Mouse (Mus musculus) urinary bladder, postnatal 0 days (tissue): Measurements from ENCODE around the gene Olfr1154. TPM values are rescaled to one million over a fixed set of nuclear protein-coding genes. Genes with fewer than 3 reads are reported as not detected.

Experiments used
- polyA plus RNA-seq: library from polyadenylated mRNA; unstranded; fragments of >200 nt; fragmentation: Nextera tagmentation; extraction: Ambion mirVana; gene quantifications from 2 replicates; pipeline ENCODE4 v1.2.1, GENCODE M21; 2015

Gene Olfr1154
- polyA plus RNA-seq, result not detected in 2 replicates

GRCm38 (mm10) chr2:87905066-87905465, at the start of gene Olfr1154:
Gene Olfr1154 (minus strand): TSS chr2:87905166.

DNA sequence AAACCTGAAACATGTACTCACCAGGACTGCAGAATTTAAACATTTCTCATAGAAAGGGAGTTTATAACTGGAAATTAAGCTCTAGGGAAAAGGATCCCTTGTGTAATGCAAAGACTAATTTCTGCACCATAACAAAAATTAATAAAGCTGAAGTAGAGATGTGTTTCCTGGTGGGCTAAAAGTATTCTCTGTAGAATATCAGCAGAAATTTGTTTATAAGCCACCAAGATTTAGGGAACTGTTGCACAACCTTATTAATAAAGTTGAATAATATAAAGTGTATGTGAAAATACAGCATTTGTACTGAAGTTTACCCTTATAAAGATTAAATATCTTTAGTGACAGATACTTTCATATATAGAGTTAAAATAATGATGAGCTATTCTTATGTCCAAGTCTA, 48.0 kb upstream of the Olfr1154 start, which contains the start of gene Olfr1156:
Gene Olfr1156 (minus strand): TSS at position 101 of the 400 bp plus-strand sequence.

GRCm38 (mm10) chr2:87945037-87945436, 40.1 kb upstream of the Olfr1154 start, which contains the start of gene Olfr1155:
Gene Olfr1155 (minus strand): TSS chr2:87945137.

GRCm38 (mm10) chr2:87894662-87895061, 10.3 kb downstream of the Olfr1154 start, which contains the start of gene Olfr1153:
Gene Olfr1153 (plus strand): TSS chr2:87894962.

GRCm38 (mm10) chr2:87866192-87866591, 38.8 kb downstream of the Olfr1154 start, which contains the start of gene Olfr1152:
Gene Olfr1152 (plus strand): TSS chr2:87866492.

DNA sequence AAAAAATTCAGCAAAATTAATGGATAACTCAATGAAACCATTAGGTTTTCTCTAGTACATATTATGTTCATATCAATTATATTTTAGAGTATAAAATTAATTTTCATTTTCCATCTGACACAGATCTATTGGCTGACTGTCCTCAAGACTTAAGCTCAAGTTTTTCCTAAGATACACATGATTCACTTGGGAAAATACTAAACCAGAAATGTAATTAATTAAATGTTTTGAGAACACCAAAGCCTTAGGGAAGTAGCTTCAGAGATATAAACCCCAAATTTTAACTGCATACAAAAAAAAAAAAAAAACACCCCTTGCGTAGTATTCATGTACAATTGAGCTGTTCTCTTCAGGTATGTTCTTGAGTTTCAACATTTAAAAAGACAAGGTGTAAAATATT, 49.4 kb downstream of the Olfr1154 start, which contains the start of gene Olfr1151:
Gene Olfr1151 (plus strand): TSS at position 301 of the 400 bp plus-strand sequence.

Other genes with a start within 250 kb of the Olfr1154 start
- gene Olfr1134, start 246.7 kb downstream of the Olfr1154 start, polyA plus RNA-seq, result not detected in 2 replicates
- gene Olfr1135, start 231.5 kb downstream of the Olfr1154 start, polyA plus RNA-seq, result not detected in 2 replicates
- gene Olfr1136, start 211.2 kb downstream of the Olfr1154 start, polyA plus RNA-seq, result not detected in 2 replicates
- not detected in 2 replicates for gene Olfr1137, start 192.0 kb downstream of the Olfr1154 start, polyA plus RNA-seq
- gene Olfr1138, start 165.2 kb downstream of the Olfr1154 start, polyA plus RNA-seq, result not detected in 2 replicates
- not detected in 2 replicates for gene Olfr1140, start 161.4 kb downstream of the Olfr1154 start, polyA plus RNA-seq
- not detected in 2 replicates for gene Olfr1141, start 151.2 kb downstream of the Olfr1154 start, polyA plus RNA-seq
- not detected in 2 replicates for gene Olfr152, start 125.7 kb downstream of the Olfr1154 start, polyA plus RNA-seq
- gene Olfr1143, start 104.6 kb downstream of the Olfr1154 start, polyA plus RNA-seq, result not detected in 2 replicates
- not detected in 2 replicates for gene Olfr1145, start 95.3 kb downstream of the Olfr1154 start, polyA plus RNA-seq
- gene Olfr1148, start 74.6 kb downstream of the Olfr1154 start, polyA plus RNA-seq, result not detected in 2 replicates
- gene Olfr1150-ps1, start 61.2 kb downstream of the Olfr1154 start, polyA plus RNA-seq, result not detected in 2 replicates
- not detected in 2 replicates for gene Olfr1151, start 49.3 kb downstream of the Olfr1154 start, polyA plus RNA-seq
- gene Olfr1152, start 38.7 kb downstream of the Olfr1154 start, polyA plus RNA-seq, result not detected in 2 replicates
- not detected in 2 replicates for gene Olfr1153, start 10.2 kb downstream of the Olfr1154 start, polyA plus RNA-seq
- not detected in 2 replicates for gene Olfr1155, start 40.0 kb upstream of the Olfr1154 start, polyA plus RNA-seq
- not detected in 2 replicates for gene Olfr1156, start 47.9 kb upstream of the Olfr1154 start, polyA plus RNA-seq
- not detected in 2 replicates for gene Olfr1157, start 63.1 kb upstream of the Olfr1154 start, polyA plus RNA-seq
- gene Olfr74, start 69.5 kb upstream of the Olfr1154 start, polyA plus RNA-seq, result not detected in 2 replicates
- gene Olfr1158, start 84.9 kb upstream of the Olfr1154 start, polyA plus RNA-seq, result not detected in 2 replicates
- not detected in 2 replicates for gene Olfr1160, start 103.1 kb upstream of the Olfr1154 start, polyA plus RNA-seq
- not detected in 2 replicates for gene Olfr1161, start 117.6 kb upstream of the Olfr1154 start, polyA plus RNA-seq
- 0.05 TPM in 1 of 2 replicates, not detected in the other for gene Olfr73, start 132.5 kb upstream of the Olfr1154 start, polyA plus RNA-seq
- gene Olfr1162, start 146.0 kb upstream of the Olfr1154 start, polyA plus RNA-seq, result not detected in 2 replicates
- gene Olfr1163, start 166.7 kb upstream of the Olfr1154 start, polyA plus RNA-seq, result not detected in 2 replicates
- gene Olfr1164, start 188.8 kb upstream of the Olfr1154 start, polyA plus RNA-seq, result not detected in 2 replicates
- gene Olfr1166, start 223.1 kb upstream of the Olfr1154 start, polyA plus RNA-seq, result not detected in 2 replicates